Mouse (Mus musculus): ENCODE measurements around the gene Ackr4.

- TF ChIP-seq CTCF (IDR thresholded peaks at IDR 0.05; ENCODE audit: extremely low read depth, insufficient read depth, low read length) (no peak), POLR2A (IDR thresholded peaks at IDR 0.05; ENCODE audit: extremely low read depth, insufficient read depth, low read length) (no peak)
Measured at GRCm38 (mm10) chr9:104172342-104172741, 45.6 kb upstream of the Ackr4 start.

Measured in cortical plate, adult 2 months (tissue).